ENCODE assay signal across 8 mouse cellular contexts in genomic region chr11:102604777-102605552, GRCm38 (mm10). TPM values are rescaled to one million over a fixed set of nuclear protein-coding genes. Genes with fewer than 3 reads are reported as not detected.
A peak's percentile ranks its signal among the peaks of the same experiment; 100 is the strongest.
DNase-seq lines count a peak whose midpoint lies in the region; ATAC-seq and TF ChIP-seq lines count a peak whose summit lies in the region.

No protein-coding gene starts in this region.

- H3K4me2 ChIP-seq in forebrain, embryonic 15.5 days (replicated peaks) = peak overlapping the region; percentile 85
- H3K4me2 ChIP-seq in hindbrain, embryonic 14.5 days (replicated peaks) = peak overlapping the region; percentile 89
- H3K4me2 ChIP-seq in limb, embryonic 14.5 days (replicated peaks; ENCODE audit: low read depth, low read length, severe bottlenecking) = peak overlapping the region; percentile 80

- peak overlapping the region; percentile 82 for H3K9ac ChIP-seq in forebrain, embryonic 15.5 days (replicated peaks)
- H3K9ac ChIP-seq in hindbrain, embryonic 14.5 days = peak overlapping the region; percentile 71
- H3K9ac ChIP-seq in limb, embryonic 14.5 days (ENCODE audit: low read depth, low read length, severe bottlenecking) = peak overlapping the region; percentile 99

- peak overlapping the region; percentile 82 for H3K4me3 ChIP-seq in forebrain, embryonic 15.5 days
- peak overlapping the region; percentile 75 for H3K4me3 ChIP-seq in hindbrain, embryonic 14.5 days (replicated peaks; ENCODE audit: low read length)
- H3K4me3 ChIP-seq in limb, embryonic 14.5 days (replicated peaks; ENCODE audit: low read length) = peak overlapping the region; percentile 97

- under 1% methylated on average over 74 of the region's 74 CpGs for WGBS in forebrain, embryonic 15.5 days
- under 1% methylated on average over 74 of the region's 74 CpGs for WGBS in hindbrain, embryonic 14.5 days
- 3% methylated on average over 67 of the region's 74 CpGs for WGBS in limb, embryonic 14.5 days

- no peaks in the 10 kb centered on the region for H3K27me3 ChIP-seq in forebrain, embryonic 15.5 days
- H3K27me3 ChIP-seq in hindbrain, embryonic 14.5 days (ENCODE audit: control insufficient read depth, insufficient read depth, low read length) = peaks cover 10% of the 10 kb centered on the region; the same call in 1 of the 2 replicates
- H3K27me3 ChIP-seq in limb, embryonic 14.5 days (ENCODE audit: control insufficient read depth, insufficient read depth, low read length) = no peaks in the 10 kb centered on the region

- TF ChIP-seq POLR2A in limb, embryonic 14.5 days (IDR thresholded peaks at IDR 0.05; ENCODE audit: borderline replicate concordance, extremely low read depth, insufficient read depth, insufficient read length) = no peak

- peaks cover 42% of the 10 kb centered on the region for H3K4me1 ChIP-seq in forebrain, embryonic 15.5 days
- peaks cover 21% of the 10 kb centered on the region; the same call in 1 of the 2 replicates for H3K4me1 ChIP-seq in hindbrain, embryonic 14.5 days (replicated peaks; ENCODE audit: control insufficient read depth, insufficient read depth, low read length)
- H3K4me1 ChIP-seq in limb, embryonic 14.5 days (ENCODE audit: control insufficient read depth, insufficient read depth, low read length) = peaks cover 23% of the 10 kb centered on the region

- peak; percentile 51 for ATAC-seq in forebrain, embryonic 15.5 days (replicated peaks)
- ATAC-seq in hindbrain, embryonic 14.5 days (ENCODE audit: low FRiP score) = peak; percentile 32
- no peak for ATAC-seq in limb, embryonic 14.5 days (ENCODE audit: low FRiP score, low read depth)

- H3K27ac ChIP-seq in forebrain, embryonic 15.5 days (replicated peaks) = peak overlapping the region; percentile 98
- H3K27ac ChIP-seq in hindbrain, embryonic 14.5 days = peak overlapping the region; percentile 86
- peak overlapping the region; percentile 100 for H3K27ac ChIP-seq in limb, embryonic 14.5 days (replicated peaks; ENCODE audit: low read depth, low read length)

- peak; percentile 40 to 47 for DNase-seq in cerebellum, postnatal 36 days
- no peak for DNase-seq in cerebellum, adult 11 months
- DNase-seq in adipocyte (ENCODE audit: low spot score) = peak; percentile 57
- DNase-seq in hindbrain, embryonic 14.5 days (ENCODE audit: low spot score) = peak; percentile 67
- DNase-seq in limb, embryonic 14.5 days (ENCODE audit: low spot score) = peak; percentile 38
- peak; percentile 81 for DNase-seq in neural tube, embryonic 10.5 days (ENCODE audit: extremely low spot score, low spot score)
- DNase-seq in T-cell, adult 2 months (ENCODE audit: low spot score) = no peak

- H3K36me3 ChIP-seq in forebrain, embryonic 15.5 days = no peaks in the 10 kb centered on the region
- H3K36me3 ChIP-seq in hindbrain, embryonic 14.5 days (replicated peaks; ENCODE audit: control insufficient read depth, insufficient read depth) = no peaks in the 10 kb centered on the region
- H3K36me3 ChIP-seq in limb, embryonic 14.5 days (ENCODE audit: control insufficient read depth, insufficient read depth, low read length) = peaks cover 26% of the 10 kb centered on the region

- no peaks in the 10 kb centered on the region for H3K9me3 ChIP-seq in forebrain, embryonic 15.5 days
- H3K9me3 ChIP-seq in hindbrain, embryonic 14.5 days (ENCODE audit: control insufficient read depth, low read length) = no peaks in the 10 kb centered on the region
- H3K9me3 ChIP-seq in limb, embryonic 14.5 days (ENCODE audit: control insufficient read depth, low read length) = no peaks in the 10 kb centered on the region

RNA-seq across cellular contexts. Expression of gene Fzd2, which starts 0.8 kb away (rescaled TPM):
- polyA plus RNA-seq in forebrain, embryonic 15.5 days (2015; fragmentation: Nextera tagmentation; extraction: Ambion mirVana) = 18.4 and 20.3 TPM in 2 replicates
- 8.2 and 9.2 TPM in 2 replicates for polyA plus RNA-seq in hindbrain, embryonic 14.5 days (2014; fragmentation: Nextera tagmentation; extraction: Ambion mirVana)
- polyA plus RNA-seq in limb, embryonic 14.5 days (2012; rRNA removed) = 163 and 258 TPM in 2 replicates
- 65.5 and 70.7 TPM in 2 replicates for polyA plus RNA-seq in limb, embryonic 14.5 days (2014; fragmentation: Nextera tagmentation; extraction: Ambion mirVana)

RNA-seq across cellular contexts. Expression of gene Gm11627, which starts 25.7 kb away (rescaled TPM):
- polyA plus RNA-seq in forebrain, embryonic 15.5 days (2015; fragmentation: Nextera tagmentation; extraction: Ambion mirVana) = 8.2 and 10.1 TPM in 2 replicates
- polyA plus RNA-seq in hindbrain, embryonic 14.5 days (2014; fragmentation: Nextera tagmentation; extraction: Ambion mirVana) = 3.7 and 4.3 TPM in 2 replicates
- polyA plus RNA-seq in limb, embryonic 14.5 days (2012; rRNA removed) = 5.5 and 7.2 TPM in 2 replicates
- polyA plus RNA-seq in limb, embryonic 14.5 days (2014; fragmentation: Nextera tagmentation; extraction: Ambion mirVana) = 11.4 and 13.2 TPM in 2 replicates

RNA-seq across cellular contexts. Expression of gene Gpatch8, which starts 48.8 kb away (rescaled TPM):
- 77.6 and 80.8 TPM in 2 replicates for polyA plus RNA-seq in forebrain, embryonic 15.5 days (2015; fragmentation: Nextera tagmentation; extraction: Ambion mirVana)
- 48.2 and 55.3 TPM in 2 replicates for polyA plus RNA-seq in hindbrain, embryonic 14.5 days (2014; fragmentation: Nextera tagmentation; extraction: Ambion mirVana)
- polyA plus RNA-seq in limb, embryonic 14.5 days (2012; rRNA removed) = 38.2 and 41.1 TPM in 2 replicates
- 43.0 and 54.7 TPM in 2 replicates for polyA plus RNA-seq in limb, embryonic 14.5 days (2014; fragmentation: Nextera tagmentation; extraction: Ambion mirVana)

RNA-seq across cellular contexts. Expression of gene Meioc, which starts 58.6 kb away (rescaled TPM):
- 0.08 and 0.10 TPM in 2 replicates for polyA plus RNA-seq in forebrain, embryonic 15.5 days (2015; fragmentation: Nextera tagmentation; extraction: Ambion mirVana)
- 0.16 TPM in 1 of 2 replicates, not detected in the other for polyA plus RNA-seq in hindbrain, embryonic 14.5 days (2014; fragmentation: Nextera tagmentation; extraction: Ambion mirVana)
- polyA plus RNA-seq in limb, embryonic 14.5 days (2012; rRNA removed) = 0.68 and 1.2 TPM in 2 replicates
- polyA plus RNA-seq in limb, embryonic 14.5 days (2014; fragmentation: Nextera tagmentation; extraction: Ambion mirVana) = 0.91 and 1.00 TPM in 2 replicates

Comparison
In these comparisons a context has a peak if more than half of its experiments do, and no peak if none do; other contexts are left out.
1. DNase-seq: peak in cerebellum, postnatal 36 days (2 of 2), adipocyte (single experiment), hindbrain, embryonic 14.5 days (single experiment), limb, embryonic 14.5 days (single experiment) and neural tube, embryonic 10.5 days (single experiment); none in cerebellum, adult 11 months (single experiment) and T-cell, adult 2 months (single experiment).
2. Peak in every context shown above with its lines, with median percentiles within 50 percentile points of each other: H3K27ac ChIP-seq, H3K4me2 ChIP-seq, H3K4me3 ChIP-seq and H3K9ac ChIP-seq.